Comparison of ENCODE assay signal across 19 mouse cellular contexts in the genomic region with DNA sequence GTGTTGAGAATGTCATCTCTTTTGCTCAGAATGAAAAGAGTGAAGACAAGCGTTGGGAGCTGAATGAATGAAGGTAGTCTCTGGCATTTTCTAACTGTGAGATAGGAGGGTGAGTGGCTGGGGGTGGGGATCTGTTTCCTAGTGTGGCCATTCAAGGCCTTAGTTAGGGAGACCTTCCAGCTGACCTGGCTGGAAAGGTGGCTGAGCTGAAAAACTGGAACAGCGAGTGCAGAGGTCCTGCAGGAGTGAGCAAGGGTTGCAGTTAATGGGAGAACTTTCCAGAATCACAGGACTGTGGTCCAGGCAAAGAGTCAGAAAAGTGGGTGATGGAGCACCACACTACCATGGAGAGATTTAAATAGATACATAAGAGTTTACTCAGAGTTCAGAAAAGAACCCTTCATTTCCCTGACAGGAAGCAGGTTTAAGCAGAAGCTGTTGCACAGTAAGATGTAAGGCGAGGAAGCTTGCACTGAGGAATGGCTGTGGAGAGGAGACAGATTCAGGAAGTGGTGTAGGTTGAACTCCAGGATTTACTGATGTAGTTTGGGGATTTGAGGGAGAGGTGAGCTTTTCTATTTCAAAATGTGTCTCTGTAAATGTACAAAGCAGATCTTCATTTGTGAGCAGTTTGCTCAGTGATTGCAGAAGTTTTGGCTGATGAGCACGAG. TPM values are rescaled to one million over a fixed set of nuclear protein-coding genes. Genes with fewer than 3 reads are reported as not detected.
A peak's percentile ranks its signal among the peaks of the same experiment; 100 is the strongest.
DNase-seq lines count a peak whose midpoint lies in the region; ATAC-seq lines count a peak whose summit lies in the region.
"Had no signal": no experiment of that assay in that cellular context is flagged by ENCODE, and none has a peak within 500 bp of the region (broad histone marks: within the 10 kb centered on the region; RNA-seq: fewer than 3 reads in every experiment).

No protein-coding gene starts in this region.

- peaks cover 6% of the 10 kb centered on the region; the same call in 1 of the 2 replicates for H3K4me1 ChIP-seq in kidney, embryonic 14.5 days (ENCODE audit: control insufficient read depth, insufficient read depth, low read length)

- H3K9ac ChIP-seq in kidney, embryonic 14.5 days (ENCODE audit: low read depth, low read length): no peak overlapping the region
- H3K9ac ChIP-seq: heart, embryonic 15.5 days; limb, embryonic 15.5 days; liver, postnatal 0 days had no signal

- no peak overlapping the region for H3K4me3 ChIP-seq in kidney, embryonic 14.5 days (ENCODE audit: low read length)
- H3K4me3 ChIP-seq: gastrocnemius, adult 2 months; heart, embryonic 15.5 days; limb, embryonic 15.5 days had no signal

- 69% methylated on average over 4 of the region's 4 CpGs for WGBS in kidney, embryonic 14.5 days

- H3K27ac ChIP-seq in kidney, embryonic 14.5 days (ENCODE audit: low read depth, low read length): no peak overlapping the region
- H3K27ac ChIP-seq: gastrocnemius, adult 2 months; heart, embryonic 15.5 days; limb, embryonic 15.5 days had no signal

- no peaks in the 10 kb centered on the region for H3K27me3 ChIP-seq in kidney, embryonic 14.5 days (ENCODE audit: control insufficient read depth, insufficient read depth, low read length)
- H3K27me3 ChIP-seq: heart, embryonic 15.5 days; limb, embryonic 15.5 days had no signal

- no peaks in the 10 kb centered on the region for H3K9me3 ChIP-seq in kidney, embryonic 14.5 days (ENCODE audit: control insufficient read depth, low read length)
- H3K9me3 ChIP-seq: heart, embryonic 15.5 days; limb, embryonic 15.5 days had no signal

- no peak overlapping the region for H3K4me2 ChIP-seq in kidney, embryonic 14.5 days (replicated peaks; ENCODE audit: low read depth, low read length)
- H3K4me2 ChIP-seq: heart, embryonic 15.5 days; limb, embryonic 15.5 days had no signal

- ATAC-seq in kidney, embryonic 14.5 days (ENCODE audit: low FRiP score, low TSS enrichment): no peak
- ATAC-seq in granulocyte monocyte progenitor cell, adult 5-6 weeks (replicated peaks; ENCODE audit: poor library complexity, severe bottlenecking): peak; percentile 78
- ATAC-seq: liver, postnatal 0 days had no signal

- no peaks in the 10 kb centered on the region for H3K36me3 ChIP-seq in kidney, embryonic 14.5 days (ENCODE audit: control insufficient read depth, insufficient read depth, low read length)
- H3K36me3 ChIP-seq: heart, embryonic 15.5 days; limb, embryonic 15.5 days had no signal

- peak; percentile 40 for DNase-seq in kidney, adult 18-20 months
- DNase-seq in adipocyte (ENCODE audit: low spot score): peak; percentile 6
- DNase-seq in kidney, postnatal 25 days: peak; percentile 35 to 75
- no peak for DNase-seq in adrenal gland, postnatal 14 days
- no peak for DNase-seq in layer of hippocampus, adult 8-10 months (ENCODE audit: low spot score in 2 of 2)
- DNase-seq: adrenal gland, postnatal 10 days; cerebellum, adult 11 months; cerebellum, postnatal 14 days; embryo, embryonic 11 days; gastrocnemius, adult 2 months; heart, adult 11 months; liver, postnatal 0 days; lung, postnatal 10 days; midbrain, embryonic 14.5 days; right cerebral cortex, postnatal 25 days had no signal

RNA-seq across cellular contexts. Expression of a gene that starts 27.7 kb away (rescaled TPM):
- 6.6 and 10.6 TPM in 2 replicates for polyA plus RNA-seq in kidney, embryonic 14.5 days (2014; fragmentation: Nextera tagmentation; extraction: Ambion mirVana)
- total RNA-seq in granulocyte monocyte progenitor cell, adult 5-6 weeks (2014; fragmentation: Nextera tagmentation): 14.7 and 26.2 TPM in 2 replicates
- 3.1 and 5.4 TPM in 2 replicates for total RNA-seq in granulocyte monocyte progenitor cell, adult 5-6 weeks (2017)
- 45.4 and 48.3 TPM in 2 replicates for total RNA-seq in adrenal gland, postnatal 14 days (2021)
- 100 to 1,000 TPM; 213 to 272 (median 226) TPM for total RNA-seq in layer of hippocampus, adult 8-10 months (2022)

Comparison
In these comparisons a context has a peak if more than half of its experiments do, and no peak if none do; other contexts are left out.
1. DNase-seq: peak in kidney, adult 18-20 months (single experiment), adipocyte (single experiment) and kidney, postnatal 25 days (2 of 2); none in adrenal gland, postnatal 14 days (single experiment) and layer of hippocampus, adult 8-10 months (0 of 2).